Mouse (Mus musculus): ENCODE results near the gene Ncor2.

GRCm38 (mm10) chr5:125107011-125107651 is 71.9 kb downstream of the Ncor2 start:
- TF ChIP-seq CTCF (IDR thresholded peaks at IDR 0.05; ENCODE audit: insufficient read depth, low read depth, low read length) (peak; percentile 91), POLR2A (IDR thresholded peaks at IDR 0.05; ENCODE audit: insufficient read depth, low read depth, low read length) (no peak)
